Mouse (Mus musculus): ENCODE measurements at regions not wholly inside any gene's neighbourhood (a gene's known extent, or its start where the extent isn't known, plus 50 kb on each side); places are given as distances from the start of the nearest gene placed in this dataset.

- TF ChIP-seq CTCF (IDR thresholded peaks at IDR 0.05; ENCODE audit: extremely low read depth, insufficient read depth, low read length) (no peak), POLR2A (IDR thresholded peaks at IDR 0.05; ENCODE audit: extremely low read depth, insufficient read depth, low read length) (no peak)
Observed at GRCm38 (mm10) chr11:42051567-42051966, 50.9 kb upstream of the Gabrg2 start.

Measured in cortical plate, adult 2 months (tissue).